Mouse (Mus musculus) heart, postnatal 0 days (tissue): ENCODE data around the gene Mxi1. TPM values are rescaled to one million over a fixed set of nuclear protein-coding genes. Genes with fewer than 3 reads are reported as not detected.

Experiments used
- ATAC-seq: fragments of 200-750 bp; cut with Nextera tagmentation; 2 replicates; pipeline ENCODE4 v1.8.0; 2017; ENCODE audit warnings: low read depth, moderate number of reproducible peaks, moderate library complexity; ENCODE audit not compliant: insufficient read depth
- DNase-seq: peaks from one replicate; pipeline ENCODE4 v3.0.0-alpha.2; 2016; ENCODE audit warnings: low spot score
- H3K27ac ChIP-seq: fragments of 300-500 bp; sonication (generic); 2 replicates; pipeline ENCODE4 v1.5.1; 2014; ENCODE audit warnings: low read depth, mild to moderate bottlenecking
- H3K27me3 ChIP-seq: fragments of 300-500 bp; sonication (generic); 2 replicates; pipeline ENCODE4 v1.6.1; 2014; ENCODE audit warnings: low read length, mixed read lengths; ENCODE audit not compliant: control insufficient read depth, insufficient read depth
- H3K36me3 ChIP-seq: fragments of 300-500 bp; sonication (generic); replicated peaks from 2 replicates; pipeline ENCODE4 v1.6.1; 2014; ENCODE audit warnings: low read length, mixed read lengths; ENCODE audit not compliant: control insufficient read depth, insufficient read depth
- H3K4me1 ChIP-seq: fragments of 300-500 bp; sonication (generic); 2 replicates; pipeline ENCODE4 v1.6.1; 2014; ENCODE audit warnings: antibody characterized with exemption; ENCODE audit not compliant: control insufficient read depth, insufficient read depth
- H3K4me2 ChIP-seq: fragments of 300-500 bp; sonication (generic); 2 replicates; pipeline ENCODE4 v1.6.1; 2014; ENCODE audit warnings: low read depth, mild to moderate bottlenecking, low read length, moderate library complexity
- H3K4me3 ChIP-seq: fragments of 300-500 bp; sonication (generic); 2 replicates; pipeline ENCODE4 v1.5.1; 2014; ENCODE audit warnings: low read depth, low read length
- H3K9ac ChIP-seq: fragments of 300-500 bp; sonication (generic); replicated peaks from 2 replicates; pipeline ENCODE4 v1.6.1; 2014; ENCODE audit warnings: low read depth, low read length, mixed read lengths
- H3K9me3 ChIP-seq: fragments of 300-500 bp; sonication (generic); replicated peaks from 2 replicates; pipeline ENCODE4 v1.6.1; 2016; ENCODE audit warnings: low read length; ENCODE audit not compliant: control insufficient read depth
- CTCF ChIP-seq: IDR thresholded peaks from 2 replicates; pipeline ENCODE4 v1.5.1; 2016; ENCODE audit warnings: antibody characterized with exemption, control low read depth, low read depth
- EP300 ChIP-seq: IDR thresholded peaks from 2 replicates; pipeline ENCODE4 v1.6.1; 2016; ENCODE audit warnings: antibody characterized with exemption, low read depth
- WGBS: fragments of 180-500 bp; shearing (Covaris S2); extraction: QIAGEN DNeasy Blood & Tissue Kit; methylation state at CpG from one replicate; pipeline ENCODE4 v1.1.7; 2014; 5-methylcytosine and 5-hydroxymethylcytosine counted together
- polyA plus RNA-seq: library from polyadenylated mRNA; unstranded; fragments of >200 nt; fragmentation: Nextera tagmentation; extraction: Ambion mirVana; gene quantifications from 2 replicates; pipeline ENCODE4 v1.2.1, GENCODE M21; 2015
- total RNA-seq: library from RNA; depleted of rRNA; stranded (reverse); fragments of >200 nt; gene quantifications from 2 replicates; pipeline ENCODE4 v1.2.3, GENCODE M21; 2014; ENCODE audit warnings: low replicate concordance

The Mxi1 gene
- total and polyA plus RNA-seq, 2 experiments from 2014 or later: 31.2 to 32.1 TPM

DNA sequence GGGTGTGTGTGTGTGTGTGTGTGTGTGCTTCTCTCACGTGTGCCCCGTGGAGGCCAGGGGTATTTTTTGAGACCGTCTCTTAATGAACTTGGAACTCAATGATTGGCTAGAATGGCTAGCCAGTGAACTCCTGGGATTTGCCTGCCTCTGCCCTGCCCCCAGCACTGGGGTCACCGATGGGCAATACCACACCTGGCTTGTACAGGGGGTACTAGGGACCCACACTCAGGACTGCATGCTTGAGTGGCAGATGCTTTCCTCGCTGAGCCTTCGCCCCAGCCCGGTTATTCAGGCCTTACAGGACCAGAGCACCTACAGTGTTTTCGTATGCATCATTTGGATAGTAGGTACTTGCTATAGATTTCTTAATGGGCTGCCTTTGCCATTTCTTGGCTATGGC lies 5.8 kb downstream of the Mxi1 start:
- Histone ChIP-seq H3K9ac (no peak overlapping the region), H3K27me3 (no peaks in the 10 kb centered on the region), H3K4me3 (no peak overlapping the region), H3K4me1 (peaks cover 26% of the 10 kb centered on the region), H3K36me3 (no peaks in the 10 kb centered on the region), H3K27ac (no peak overlapping the region), H3K4me2 (no peak overlapping the region), H3K9me3 (no peaks in the 10 kb centered on the region)
- WGBS: 87% methylated on average over 8 of the region's 8 CpGs
- no peak for ATAC-seq
- no peak for DNase-seq
- TF ChIP-seq EP300: no peak
- no peak for TF ChIP-seq CTCF

DNA sequence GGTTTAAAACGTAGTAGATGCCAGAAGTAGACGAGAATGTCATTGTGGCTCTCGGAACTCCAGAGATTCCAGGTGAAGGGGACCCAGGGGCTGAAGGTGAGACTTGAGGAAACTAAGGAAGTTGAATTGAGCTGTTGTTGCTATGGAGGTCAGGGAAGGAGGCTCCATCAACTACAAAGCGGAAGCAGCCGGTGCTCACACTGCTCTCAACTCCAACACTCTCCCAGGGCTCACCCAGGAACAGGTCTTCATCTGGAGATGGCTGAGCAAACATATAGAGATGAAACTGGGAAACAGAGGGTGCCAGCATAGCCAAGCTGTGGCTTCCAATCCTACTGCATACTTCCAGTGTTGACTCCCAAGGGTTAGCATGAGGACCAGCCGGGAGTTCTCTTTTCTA lies 6.6 kb downstream of the Mxi1 start:
- Histone ChIP-seq H3K4me2 (no peak overlapping the region), H3K9me3 (no peaks in the 10 kb centered on the region), H3K4me3 (no peak overlapping the region), H3K27ac (no peak overlapping the region), H3K4me1 (peaks cover 33% of the 10 kb centered on the region), H3K9ac (no peak overlapping the region), H3K36me3 (no peaks in the 10 kb centered on the region), H3K27me3 (no peaks in the 10 kb centered on the region)
- TF ChIP-seq EP300 (no peak), CTCF (no peak)
- no peak for ATAC-seq
- no peak for DNase-seq
- 94% methylated on average over 6 of the region's 6 CpGs for WGBS

DNA sequence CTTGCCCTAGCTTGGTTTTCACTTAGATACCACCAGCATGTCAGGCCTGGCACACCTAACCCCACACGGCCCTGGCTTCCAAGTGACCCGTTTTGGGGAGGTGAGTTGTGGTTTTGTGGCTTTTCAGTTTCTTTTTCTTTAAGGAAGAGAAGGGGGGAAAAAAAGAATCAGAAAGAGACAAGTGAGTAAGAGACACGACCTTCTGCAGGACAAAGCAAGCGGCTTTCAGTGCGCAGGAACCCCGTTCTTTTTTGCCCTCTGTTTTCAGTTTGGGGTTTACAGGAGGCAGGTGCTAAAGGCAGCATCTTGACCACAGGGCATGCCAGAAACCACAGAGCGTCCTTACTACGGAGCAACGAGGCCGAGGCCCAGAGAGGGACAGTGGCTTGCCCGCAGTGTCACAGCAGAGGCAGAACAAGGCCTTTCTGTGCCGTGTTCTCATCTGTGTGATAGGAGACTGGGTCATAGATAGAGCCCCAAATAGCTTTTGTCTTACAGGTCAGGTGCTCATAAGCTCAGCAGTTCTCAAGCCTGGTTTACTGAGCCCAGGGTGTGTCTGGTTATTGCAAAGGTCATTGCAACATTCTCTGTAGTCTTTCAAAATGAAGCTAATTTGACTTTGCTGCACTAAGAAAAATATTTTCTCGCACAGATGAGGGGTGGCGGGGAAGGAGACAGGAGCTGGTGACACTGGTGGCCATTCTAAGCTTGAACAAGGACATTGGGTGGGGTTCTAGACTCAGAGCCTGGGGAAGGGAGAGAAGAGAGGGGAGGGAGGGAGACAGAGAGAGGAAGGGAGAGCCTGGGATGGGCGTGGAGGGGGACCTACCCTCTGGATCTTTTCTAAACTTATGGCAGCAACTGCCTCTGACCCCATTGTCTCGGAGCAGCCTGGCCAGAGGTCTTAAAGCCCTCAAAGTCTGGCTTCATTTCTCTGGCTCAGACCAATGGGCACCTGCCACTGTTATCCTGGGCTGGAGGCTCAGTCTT lies 8.1 kb downstream of the Mxi1 start:
- Histone ChIP-seq H3K4me1 (peaks cover 33% of the 10 kb centered on the region), H3K36me3 (no peaks in the 10 kb centered on the region), H3K27ac (0 out of 2 replicates have a peak overlapping the region, but pooled peaks have one; percentile 28), H3K4me2 (no peak overlapping the region), H3K9me3 (no peaks in the 10 kb centered on the region), H3K4me3 (no peak overlapping the region), H3K27me3 (no peaks in the 10 kb centered on the region), H3K9ac (no peak overlapping the region)
- TF ChIP-seq CTCF (no peak), EP300 (no peak)
- DNase-seq (no peak), ATAC-seq (no peak)
- WGBS: 65% methylated on average over 16 of the region's 16 CpGs

DNA sequence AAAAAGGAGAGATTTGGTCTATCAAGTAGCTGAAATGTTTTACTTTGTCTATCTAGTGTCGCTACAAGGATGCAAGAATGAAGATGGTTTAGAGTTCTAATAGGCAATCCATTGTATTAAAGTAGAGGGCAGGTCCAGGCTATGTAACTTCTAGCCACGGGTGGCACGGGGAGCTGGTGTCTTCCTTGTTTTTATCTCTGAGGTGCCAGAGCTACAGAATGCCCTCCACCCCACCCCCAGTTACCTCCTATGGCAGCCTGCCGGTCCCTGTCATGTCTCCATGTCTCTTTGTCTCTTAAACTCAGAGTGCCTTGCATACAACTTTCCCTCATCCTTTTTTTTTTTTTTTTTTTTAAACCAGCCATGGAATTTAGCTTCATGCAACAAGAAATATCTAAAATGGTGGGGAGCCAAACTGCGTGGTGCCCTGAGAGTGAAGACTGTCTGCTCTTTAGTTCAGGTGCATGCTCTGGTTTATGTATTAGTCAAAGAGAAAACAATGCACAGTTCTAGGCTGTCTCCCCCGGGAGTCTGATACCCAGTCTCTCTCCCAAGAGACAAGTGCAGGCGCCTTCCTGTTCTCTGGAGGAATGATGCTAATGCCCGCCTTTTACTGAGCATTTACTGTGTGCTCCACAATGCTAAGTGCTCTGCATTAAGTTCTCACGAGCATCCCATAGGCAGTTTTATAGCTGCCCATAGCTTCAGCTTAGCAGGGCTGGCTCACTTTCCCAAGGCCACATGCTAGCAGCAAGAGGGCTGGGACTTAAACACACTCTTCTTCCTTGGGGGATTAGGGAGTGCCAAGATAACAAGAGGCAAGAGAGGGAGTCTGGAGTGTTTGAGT lies 10.2 kb downstream of the Mxi1 start:
- WGBS: 59% methylated on average over 9 of the region's 9 CpGs
- DNase-seq: no peak
- Histone ChIP-seq H3K4me3 (no peak overlapping the region), H3K9ac (no peak overlapping the region), H3K4me2 (0 out of 2 replicates have a peak overlapping the region, but pooled peaks have one; percentile 29), H3K36me3 (no peaks in the 10 kb centered on the region), H3K27ac (peak overlapping the region; percentile 65), H3K4me1 (peaks cover 26% of the 10 kb centered on the region), H3K27me3 (no peaks in the 10 kb centered on the region), H3K9me3 (no peaks in the 10 kb centered on the region)
- no peak for TF ChIP-seq CTCF
- no peak for TF ChIP-seq EP300
- ATAC-seq: no peak; the same call in 1 of the 2 replicates

- ATAC-seq: no peak
- Histone ChIP-seq H3K9ac (no peak overlapping the region), H3K4me2 (peak overlapping the region; percentile 29; the same call in 1 of the 2 replicates), H3K9me3 (no peaks in the 10 kb centered on the region), H3K36me3 (no peaks in the 10 kb centered on the region), H3K4me3 (no peak overlapping the region), H3K4me1 (peaks cover 28% of the 10 kb centered on the region), H3K27ac (peak overlapping the region; percentile 65), H3K27me3 (no peaks in the 10 kb centered on the region)
- no peak for DNase-seq
- TF ChIP-seq CTCF (no peak), EP300 (no peak)
- 63% methylated on average over 10 of the region's 10 CpGs for WGBS
These were observed 11.0 kb downstream of the Mxi1 start for GRCm38 (mm10) chr19:53321273-53321672.
